Mouse (Mus musculus): ENCODE measurements around the gene Gosr2. TPM values are rescaled to one million over a fixed set of nuclear protein-coding genes. Genes with fewer than 3 reads are reported as not detected.

Gene Gosr2
- polyA plus RNA-seq, 1 experiment from 2014 or later: 95.4 TPM

- no peaks in the 10 kb centered on the region for H3K4me1 ChIP-seq
- WGBS: 88% methylated on average over 3 of the region's 3 CpGs
- no peak for ATAC-seq (ENCODE audit: low FRiP score)
- H3K9ac ChIP-seq: no peak overlapping the region
- H3K27ac ChIP-seq: no peak overlapping the region
- H3K27me3 ChIP-seq: peaks cover 19% of the 10 kb centered on the region
- no peaks in the 10 kb centered on the region for H3K36me3 ChIP-seq (replicated peaks)
- H3K9me3 ChIP-seq: no peaks in the 10 kb centered on the region
- no peak overlapping the region for H3K4me2 ChIP-seq
- no peak overlapping the region for H3K4me3 ChIP-seq (replicated peaks)
These were observed 62.2 kb downstream of the Gosr2 start for GRCm38 (mm10) chr11:103635481-103635880.

- WGBS: 89% methylated on average over 7 of the region's 7 CpGs
- Histone ChIP-seq H3K4me1 (no peaks in the 10 kb centered on the region), H3K9me3 (no peaks in the 10 kb centered on the region), H3K36me3 (replicated peaks) (no peaks in the 10 kb centered on the region), H3K27me3 (peaks cover 14% of the 10 kb centered on the region), H3K9ac (no peak overlapping the region), H3K4me2 (no peak overlapping the region), H3K4me3 (replicated peaks) (no peak overlapping the region), H3K27ac (no peak overlapping the region)
- no peak for ATAC-seq (ENCODE audit: low FRiP score)
These were observed 62.9 kb downstream of the Gosr2 start for GRCm38 (mm10) chr11:103634806-103635205.

GRCm38 (mm10) chr11:103627453-103627852 lies 70.2 kb downstream of the Gosr2 start:
- Histone ChIP-seq H3K4me2 (no peak overlapping the region), H3K27ac (no peak overlapping the region), H3K4me1 (no peaks in the 10 kb centered on the region), H3K9ac (no peak overlapping the region), H3K27me3 (no peaks in the 10 kb centered on the region), H3K9me3 (no peaks in the 10 kb centered on the region), H3K36me3 (replicated peaks) (no peaks in the 10 kb centered on the region), H3K4me3 (replicated peaks) (no peak overlapping the region)
- ATAC-seq (ENCODE audit: low FRiP score): no peak
- 81% methylated on average over 23 of the region's 23 CpGs for WGBS

Other genes with a start within 250 kb of the Gosr2 start
- not detected in 2 replicates for gene Lrrc37a, start 193.3 kb downstream of the Gosr2 start, polyA plus RNA-seq (2016; fragmentation: Nextera tagmentation; extraction: Ambion mirVana)
- not detected in 2 replicates for gene Gm884, start 76.8 kb downstream of the Gosr2 start, polyA plus RNA-seq (2016; fragmentation: Nextera tagmentation; extraction: Ambion mirVana)
- not detected in 2 replicates for gene Lyzl6, start 59.0 kb downstream of the Gosr2 start, polyA plus RNA-seq (2016; fragmentation: Nextera tagmentation; extraction: Ambion mirVana)
- not detected in 2 replicates for gene Rprml, start 48.3 kb downstream of the Gosr2 start, polyA plus RNA-seq (2016; fragmentation: Nextera tagmentation; extraction: Ambion mirVana)
- gene Wnt9b, start 51.9 kb upstream of the Gosr2 start, polyA plus RNA-seq (2016; fragmentation: Nextera tagmentation; extraction: Ambion mirVana): 0.40 and 0.69 TPM in 2 replicates
- gene Wnt3, start 76.3 kb upstream of the Gosr2 start, polyA plus RNA-seq (2016; fragmentation: Nextera tagmentation; extraction: Ambion mirVana): 6.6 TPM in 2 replicates

Measured in forebrain, embryonic 12.5 days (tissue).